Mouse (Mus musculus) left cerebral cortex, postnatal 14 days (tissue): ENCODE data around the gene Cfdp1. TPM values are rescaled to one million over a fixed set of nuclear protein-coding genes. Genes with fewer than 3 reads are reported as not detected.

Experiments
- DNase-seq, 2 experiments: peaks; one replicate each; pipeline ENCODE4 v3.0.0; 2021 to 2022; ENCODE audit warnings: low spot score in 2 of 2, mixed read lengths in 1 of 2
- intact Hi-C: fragments of 180-260 bp; cut with DNase I; formaldehyde crosslinking; loops from one replicate; pipeline ENCODE4 v1.15.1; 2025
- total RNA-seq, 2 experiments: library from RNA; stranded (reverse); gene quantifications; 2 replicates each; pipeline ENCODE4 v1.2.3; 2021

The Cfdp1 gene
- total RNA-seq, 2 experiments from 2014 or later: 79.4 to 83.6 TPM

- DNase-seq: no peak
- intact Hi-C loops: no loop called here
Measured at GRCm38 (mm10) chr8:111731231-111731977, 122.7 kb downstream of the Cfdp1 start.

GRCm38 (mm10) chr8:111729233-111730170 lies 124.6 kb downstream of the Cfdp1 start:
- DNase-seq: no peak
- intact Hi-C loops: no loop called here

GRCm38 (mm10) chr8:111728481-111728880 lies 125.6 kb downstream of the Cfdp1 start:
- DNase-seq: no peak
- intact Hi-C loops: no loop called here

GRCm38 (mm10) chr8:111727553-111727952 lies 126.5 kb downstream of the Cfdp1 start:
- intact Hi-C loops: no loop called here
- DNase-seq: no peak

- peak; percentile 66 to 79 for DNase-seq
- intact Hi-C loops: no loop called here
Measured at GRCm38 (mm10) chr8:111726102-111726900, 127.8 kb downstream of the Cfdp1 start.

GRCm38 (mm10) chr8:111725341-111725740 lies 128.8 kb downstream of the Cfdp1 start:
- no peak for DNase-seq
- intact Hi-C loops: no loop called here

- intact Hi-C loops: no loop called here
- no peak for DNase-seq
Measured at GRCm38 (mm10) chr8:111720115-111720544, 134.0 kb downstream of the Cfdp1 start.

- no peak for DNase-seq
- intact Hi-C loops: loop anchor here (5.0 kb wide), 1 partner anchor 93 kb away; no protein-coding TSS in a partner anchor
Measured at GRCm38 (mm10) chr8:111718937-111719336, 135.2 kb downstream of the Cfdp1 start.

Other genes starting within 250 kb of the Cfdp1 start
- gene Ldhd, start 223.9 kb downstream of the Cfdp1 start, total RNA-seq: 1 to 10 TPM; 3.2 to 5.4 TPM
- 10 to 100 TPM; 19.9 to 20.3 TPM for gene Zfp1, start 210.9 kb downstream of the Cfdp1 start, total RNA-seq
- not detected for gene Ctrb1, start 163.3 kb downstream of the Cfdp1 start, total RNA-seq
- 10 to 100 TPM; 47.5 to 53.7 TPM for gene Bcar1, start 110.5 kb downstream of the Cfdp1 start, total RNA-seq
- gene Tmem170, start 22.5 kb upstream of the Cfdp1 start, total RNA-seq: 1 to 10 TPM; 2.8 to 3.3 TPM
- under 1 TPM; 0.62 to 0.85 TPM for gene Chst5, start 56.2 kb upstream of the Cfdp1 start, total RNA-seq
- gene Tmem231, start 79.6 kb upstream of the Cfdp1 start, total RNA-seq: 10 to 100 TPM in 1 of 2 experiments, 1 to 10 TPM in 1; 9.8 to 10.6 TPM
- gene Gabarapl2, start 86.4 kb upstream of the Cfdp1 start, total RNA-seq: 100 to 1,000 TPM; 200 to 212 TPM
- 1 to 10 TPM; 4.8 to 5.2 TPM for gene Adat1, start 138.0 kb upstream of the Cfdp1 start, total RNA-seq
- 10 to 100 TPM; 68.3 to 71.8 TPM for gene Kars, start 157.0 kb upstream of the Cfdp1 start, total RNA-seq
- 10 to 100 TPM; 32.2 to 33.8 TPM for gene Terf2ip, start 157.1 kb upstream of the Cfdp1 start, total RNA-seq
- under 1 TPM in 1 of 2 experiments, not detected in 1; 0.22 TPM for gene Gm6793, start 160.7 kb upstream of the Cfdp1 start, total RNA-seq